Mouse (Mus musculus) right cerebral cortex, adult 18-20 months (tissue): ENCODE measurements around the gene Tmem52.
"Not testable (repeated sequence)": the region's sequence is repeated elsewhere in the genome, so short reads cannot be mapped to it uniquely, and the experiment has no call there.

Source experiments
- DNase-seq: peaks from one replicate; pipeline ENCODE4 v3.0.0; 2022; ENCODE audit warnings: mixed read lengths

Gene Tmem52

DNA sequence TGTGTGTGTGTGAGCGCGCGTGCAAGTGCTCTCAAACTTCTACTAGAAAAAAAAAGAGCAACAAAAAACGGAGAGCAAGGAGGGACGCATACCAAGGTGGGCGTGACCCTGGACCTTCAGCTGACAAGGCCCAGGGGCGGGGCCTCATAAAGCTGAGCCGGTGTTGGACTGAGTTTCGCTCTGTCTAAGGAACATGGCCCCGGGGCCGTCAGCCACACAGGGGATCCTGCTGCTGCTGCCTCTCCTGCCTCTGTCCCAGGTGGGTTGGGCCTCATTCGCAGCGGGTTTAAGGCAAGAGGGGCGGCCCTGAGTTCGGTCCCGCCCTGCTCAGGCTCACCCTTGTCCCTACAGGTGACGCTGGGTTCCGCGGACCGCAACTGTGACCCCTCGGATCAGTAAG, at the start of gene Tmem52:
Tmem52 (plus strand) TSS at position 163 of the 400 bp plus-strand sequence.
- DNase-seq = no peak

DNA sequence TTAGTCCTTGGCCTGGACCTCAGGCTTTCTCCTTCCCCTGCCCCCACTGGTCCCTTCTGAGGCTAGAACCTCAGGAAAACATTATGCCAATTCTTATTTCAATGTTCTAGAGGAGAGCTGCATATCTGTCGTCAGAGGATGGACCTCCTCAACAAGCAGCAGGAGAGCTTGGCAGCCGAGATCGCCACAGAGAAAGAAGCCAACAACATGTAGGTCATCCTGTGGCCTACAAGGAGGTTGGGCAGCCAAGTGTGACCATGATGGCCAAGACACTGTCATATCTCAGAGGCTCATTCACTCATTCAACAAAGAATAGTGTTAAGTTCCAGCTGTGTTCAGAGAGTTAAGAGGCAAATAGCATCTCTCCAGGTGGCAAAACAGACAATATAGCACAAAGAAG, 48.8 kb upstream of the Tmem52 start:
- no peak for DNase-seq

GRCm38 (mm10) chr4:155421412-155422370, 47.2 kb upstream of the Tmem52 start:
- not testable (repeated sequence) for DNase-seq

- DNase-seq = no peak
Observed at GRCm38 (mm10) chr4:155423988-155424387, 44.9 kb upstream of the Tmem52 start.

DNA sequence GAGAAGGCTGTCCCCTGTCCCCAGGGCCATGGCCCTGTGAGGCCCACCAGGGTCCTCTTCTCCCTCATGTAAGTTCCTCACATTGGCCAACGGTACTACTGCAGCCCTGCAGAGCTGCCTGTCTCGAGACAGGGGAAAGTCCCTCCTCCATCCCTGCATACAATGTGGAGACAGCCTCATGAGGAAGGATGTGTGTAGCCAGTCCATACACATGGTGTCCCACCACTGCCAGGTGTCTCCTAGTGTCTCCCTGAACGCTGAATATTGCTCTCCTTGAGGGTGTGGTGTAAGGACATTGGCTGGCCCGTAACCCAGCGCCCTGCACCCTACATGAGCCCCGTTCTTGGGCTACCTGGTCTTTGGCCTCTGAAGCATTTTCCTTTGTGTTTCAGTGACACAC, 42.6 kb upstream of the Tmem52 start:
- DNase-seq = no peak

GRCm38 (mm10) chr4:155428442-155428841, 40.5 kb upstream of the Tmem52 start:
- DNase-seq = no peak

DNA sequence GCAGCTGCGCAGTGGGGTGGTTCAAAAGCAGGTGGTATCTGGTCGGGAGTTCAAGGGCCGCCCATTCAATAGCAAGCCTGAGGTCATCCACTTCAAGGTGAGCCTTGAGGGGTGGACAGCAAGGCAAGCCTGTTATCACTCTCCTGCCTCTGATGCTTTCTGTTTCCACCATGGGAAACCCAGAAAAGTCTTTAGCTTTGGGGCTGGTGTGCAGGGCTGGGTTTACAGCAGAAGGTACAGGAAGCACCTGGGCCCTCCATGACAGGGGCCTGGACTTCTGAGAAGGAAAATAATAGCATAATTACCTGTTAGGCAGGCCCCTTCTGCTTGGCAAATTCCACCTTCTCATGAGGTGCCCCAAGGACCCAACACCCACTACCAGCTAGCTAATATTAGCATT, 39.7 kb upstream of the Tmem52 start:
- no peak for DNase-seq

DNA sequence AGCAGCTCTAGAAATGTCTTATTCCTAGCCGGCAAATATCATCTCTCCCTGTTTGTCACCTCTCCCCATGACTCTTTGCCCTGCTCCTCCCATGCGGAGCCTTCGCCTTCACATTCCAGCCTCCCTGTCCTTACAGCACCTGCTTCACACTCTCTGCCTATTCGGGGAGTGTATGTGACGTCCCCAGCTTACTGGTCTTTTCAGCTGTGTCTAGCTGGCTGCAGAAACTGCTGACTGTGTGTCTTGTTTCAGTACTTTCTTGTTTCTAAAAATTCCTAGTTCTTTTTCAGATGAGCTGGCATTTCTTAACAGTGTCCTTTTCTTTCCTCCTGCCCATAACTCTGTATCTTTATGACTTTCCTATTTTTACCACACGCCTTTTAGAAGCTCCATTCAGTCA, 36.6 kb upstream of the Tmem52 start:
- DNase-seq = no peak

DNA sequence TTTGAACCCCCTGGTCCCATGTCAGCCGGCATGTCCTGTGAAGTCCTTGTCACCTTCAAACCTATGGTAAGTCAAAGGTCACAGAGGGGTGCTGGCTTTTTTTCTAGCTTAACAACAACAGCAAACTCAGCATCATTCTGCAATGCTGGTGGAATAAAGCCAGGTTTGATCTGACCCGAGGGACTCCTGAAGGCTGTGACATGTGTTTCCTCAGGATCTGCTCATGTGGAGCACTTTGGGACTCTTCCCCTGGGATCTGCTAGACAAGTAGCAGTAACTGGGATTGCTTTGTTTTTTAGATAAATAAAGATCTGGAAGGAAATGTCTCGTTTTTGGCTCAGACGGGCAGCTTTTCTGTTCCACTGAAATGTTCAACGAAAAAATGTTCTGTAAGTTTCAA, 34.9 kb upstream of the Tmem52 start:
- no peak for DNase-seq

- no peak for DNase-seq
Observed at GRCm38 (mm10) chr4:155442808-155443207, 26.1 kb upstream of the Tmem52 start.

DNA sequence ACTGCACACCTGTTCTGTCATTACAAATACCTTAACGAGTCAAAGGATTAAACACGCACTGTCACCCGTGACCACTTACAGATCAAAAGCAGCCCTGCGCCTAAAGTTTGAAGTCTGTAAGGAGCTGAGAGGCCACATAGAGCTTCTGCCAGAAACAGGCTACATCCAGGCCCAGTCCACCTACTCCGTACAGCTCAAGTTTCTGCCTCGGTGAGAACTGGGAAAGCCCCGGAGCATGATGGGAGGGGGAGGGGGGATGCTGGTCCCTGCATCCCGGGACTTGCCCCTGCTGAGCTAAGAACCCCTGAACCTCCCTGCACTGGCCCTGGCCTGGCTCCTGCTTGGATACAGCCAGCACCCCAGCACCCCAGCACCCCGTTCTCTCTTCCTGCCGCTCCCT, 17.3 kb upstream of the Tmem52 start:
- DNase-seq = no peak

GRCm38 (mm10) chr4:155458575-155458974, 10.3 kb upstream of the Tmem52 start:
- no peak for DNase-seq

DNA sequence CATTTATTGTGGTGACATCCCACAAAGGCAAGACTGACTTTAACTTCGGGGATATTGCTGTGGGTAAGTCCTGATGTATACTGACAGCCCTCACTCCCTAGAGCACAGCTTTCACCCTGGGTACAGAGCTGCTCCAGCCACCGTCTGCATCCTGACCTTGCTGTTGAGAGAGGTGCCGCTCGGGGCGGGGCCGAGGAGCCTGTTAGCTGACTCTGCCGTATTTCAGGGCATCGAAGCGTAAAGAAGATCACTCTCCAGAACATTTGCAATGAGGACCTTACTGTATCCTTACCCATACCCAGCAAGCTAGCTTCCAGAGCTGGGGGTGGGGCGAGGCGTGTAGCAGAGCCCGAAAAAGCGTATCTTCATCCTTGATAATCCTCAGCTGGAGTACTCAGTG, 5.9 kb upstream of the Tmem52 start:
- no peak for DNase-seq

GRCm38 (mm10) chr4:155463611-155464010, 5.3 kb upstream of the Tmem52 start:
- DNase-seq = no peak

- no peak for DNase-seq
Observed at GRCm38 (mm10) chr4:155464061-155464460, 4.9 kb upstream of the Tmem52 start.

- DNase-seq = no peak
Observed at GRCm38 (mm10) chr4:155465607-155466006, 3.3 kb upstream of the Tmem52 start.

DNA sequence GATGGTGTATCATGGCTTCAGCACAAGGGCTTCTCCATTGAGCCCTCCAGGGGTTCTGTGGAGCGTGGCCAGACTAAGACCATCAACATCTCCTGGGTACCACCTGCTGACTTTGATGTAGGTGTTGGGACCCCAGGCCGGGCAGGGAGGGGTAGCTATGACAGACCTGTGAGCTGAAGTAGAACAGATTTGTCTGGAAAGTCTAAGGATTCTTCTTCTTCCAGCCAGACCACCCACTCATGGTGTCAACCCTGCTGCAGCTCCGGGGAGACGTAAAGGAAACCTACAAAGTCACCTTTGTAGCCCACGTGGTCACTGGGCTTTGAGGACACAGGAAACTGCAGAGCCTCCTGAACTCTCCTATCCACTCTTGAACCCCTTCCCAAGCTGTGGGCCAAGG, 2.8 kb upstream of the Tmem52 start:
- DNase-seq = no peak

DNA sequence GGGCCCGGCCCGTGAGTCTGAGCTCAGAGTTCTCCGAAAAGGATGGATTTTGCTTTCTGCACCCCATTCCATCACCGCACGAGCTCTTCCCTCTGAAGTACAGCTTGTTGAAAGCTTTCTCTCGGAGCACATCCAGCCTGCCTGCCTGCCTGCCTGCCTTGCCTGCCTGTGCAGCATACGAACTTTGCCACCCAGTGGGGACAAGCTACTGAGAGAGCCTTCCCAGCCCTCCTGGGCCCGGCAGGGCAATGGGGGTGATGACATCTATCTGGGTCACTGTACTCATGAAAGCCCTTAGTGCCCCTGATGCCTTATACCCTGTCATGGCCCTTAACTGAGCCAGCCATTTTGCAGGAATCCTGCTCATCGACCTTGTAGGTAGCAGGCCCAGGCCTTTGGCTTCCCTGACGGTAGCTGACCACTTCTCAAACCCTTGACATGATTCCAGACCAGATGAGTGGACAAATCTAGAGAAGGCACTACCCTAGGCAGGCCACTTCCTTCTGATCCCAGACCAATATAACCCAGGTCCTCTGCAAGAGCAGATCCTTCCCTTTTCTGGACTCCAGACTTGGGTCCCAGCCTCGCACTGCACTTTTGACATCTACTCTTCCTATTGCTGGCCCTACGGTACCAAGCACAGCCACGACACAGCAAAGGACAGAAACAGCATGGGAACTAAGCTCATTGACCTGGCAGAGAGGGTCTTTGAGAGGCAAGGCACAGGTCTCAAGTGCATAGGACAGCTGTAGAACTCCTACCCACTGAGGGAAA, 1.5 kb upstream of the Tmem52 start:
- no peak for DNase-seq

DNA sequence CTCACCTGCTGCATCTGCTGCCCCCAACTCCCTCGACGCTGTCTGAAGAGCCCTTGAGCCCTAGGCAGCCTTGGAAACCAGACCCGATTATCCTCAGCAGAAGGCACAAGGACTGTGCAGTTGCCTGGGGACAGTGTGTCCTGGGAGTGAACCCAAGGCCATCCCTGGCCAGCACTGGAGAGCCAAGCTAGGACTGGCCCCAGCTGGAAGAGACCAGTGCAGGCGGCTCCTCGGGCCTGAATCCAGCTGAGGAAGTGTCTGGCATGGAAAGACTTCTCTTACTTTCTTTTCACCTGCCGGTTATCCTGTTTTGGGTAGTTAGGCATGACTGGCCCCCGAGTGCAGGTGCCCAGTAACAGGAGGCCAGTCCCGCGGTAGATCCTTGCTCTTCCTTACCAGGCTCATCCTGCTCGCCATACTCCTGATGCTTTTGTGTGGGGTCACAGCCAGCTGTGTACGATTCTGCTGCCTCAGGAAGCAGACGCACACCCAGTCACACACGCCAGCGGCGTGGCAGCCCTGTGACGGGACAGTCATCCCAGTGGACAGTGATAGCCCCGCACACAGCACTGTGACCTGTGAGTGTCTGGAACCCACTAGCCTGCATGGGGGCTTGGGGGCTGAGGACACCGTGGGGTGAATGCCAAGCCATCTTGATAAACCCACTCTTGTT, 812 bp downstream of the Tmem52 start:
- peak; percentile 28 for DNase-seq

GRCm38 (mm10) chr4:155470263-155470953, 1.5 kb downstream of the Tmem52 start:
- no peak for DNase-seq

DNA sequence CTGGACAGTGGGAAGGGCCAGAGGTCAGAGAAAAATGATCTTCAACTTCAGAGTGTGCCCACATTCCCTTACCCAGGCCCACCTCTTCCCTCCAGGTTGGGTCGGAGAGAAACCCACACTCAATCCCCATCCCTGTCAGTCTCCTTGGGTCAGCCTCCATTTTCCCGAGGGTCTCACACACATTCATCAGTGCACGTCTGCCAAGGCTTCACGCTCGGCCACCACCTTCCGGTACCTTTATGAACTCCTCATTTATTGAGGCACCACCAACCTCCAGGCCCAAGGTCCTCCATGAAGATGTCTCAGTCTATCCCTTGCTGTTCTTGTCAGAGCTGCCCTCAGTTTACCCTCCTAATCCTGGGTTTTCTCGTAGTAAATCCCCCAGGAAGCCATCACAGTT, 2.1 kb downstream of the Tmem52 start:
- DNase-seq = no peak

- no peak for DNase-seq
Observed at GRCm38 (mm10) chr4:155471406-155471805, 2.5 kb downstream of the Tmem52 start.
